Mouse (Mus musculus) forebrain, embryonic 14.5 days (tissue): ENCODE results near the gene Vps37c. TPM values are rescaled to one million over a fixed set of nuclear protein-coding genes. Genes with fewer than 3 reads are reported as not detected.

Source experiments
- ATAC-seq: fragments of 200-750 bp; cut with Nextera tagmentation; 2 replicates; pipeline ENCODE4 v1.8.0; 2017; ENCODE audit warnings: mild to moderate bottlenecking, moderate library complexity
- DNase-seq: peaks from one replicate; pipeline ENCODE4 v3.0.0-alpha.2; 2015; ENCODE audit warnings: low spot score
- H3K27ac ChIP-seq: fragments of 300-500 bp; sonication (generic); 2 replicates; pipeline ENCODE4 v1.5.1; 2014; ENCODE audit warnings: low read depth, mild to moderate bottlenecking, control low read depth, low read length, moderate library complexity
- H3K27me3 ChIP-seq: fragments of 300-500 bp; sonication (generic); replicated peaks from 2 replicates; pipeline ENCODE4 v1.6.1; 2014; ENCODE audit warnings: low read length, control low read depth, mixed read lengths; ENCODE audit not compliant: control insufficient read depth, insufficient read depth
- H3K36me3 ChIP-seq: fragments of 300-500 bp; sonication (generic); 2 replicates; pipeline ENCODE4 v1.6.1; 2014; ENCODE audit warnings: low read length, control low read depth; ENCODE audit not compliant: control insufficient read depth, insufficient read depth
- H3K4me1 ChIP-seq: fragments of 300-500 bp; sonication (generic); 2 replicates; pipeline ENCODE4 v1.6.1; 2014; ENCODE audit warnings: antibody characterized with exemption, low read length, control low read depth; ENCODE audit not compliant: control insufficient read depth, insufficient read depth
- H3K4me2 ChIP-seq: fragments of 300-500 bp; sonication (generic); 2 replicates; pipeline ENCODE4 v1.6.1; 2014; ENCODE audit warnings: mild to moderate bottlenecking, control low read depth, low read length
- H3K4me3 ChIP-seq: fragments of 300-500 bp; sonication (generic); 2 replicates; pipeline ENCODE4 v1.5.1; 2014; ENCODE audit warnings: low read depth, low read length, control low read depth
- H3K9ac ChIP-seq: fragments of 300-500 bp; sonication (generic); 2 replicates; pipeline ENCODE4 v1.6.1; 2014; ENCODE audit warnings: mild to moderate bottlenecking, low read length, control low read depth, moderate library complexity
- H3K9me3 ChIP-seq: fragments of 300-500 bp; sonication (generic); replicated peaks from 2 replicates; pipeline ENCODE4 v1.6.1; 2016; ENCODE audit warnings: low read length, control low read depth, mixed read lengths; ENCODE audit not compliant: control insufficient read depth
- WGBS: fragments of 180-500 bp; shearing (Covaris S2); extraction: QIAGEN DNeasy Blood & Tissue Kit; methylation state at CpG from one replicate; pipeline ENCODE4 v1.1.7; 2014; 5-methylcytosine and 5-hydroxymethylcytosine counted together
- polyA plus RNA-seq: library from polyadenylated mRNA; unstranded; fragments of >200 nt; fragmentation: Nextera tagmentation; extraction: Ambion mirVana; gene quantifications from 2 replicates; pipeline ENCODE4 v1.2.1, GENCODE M21; 2014

Vps37c gene
- polyA plus RNA-seq, 1 experiment from 2014 or later, result 31.9 TPM

DNA sequence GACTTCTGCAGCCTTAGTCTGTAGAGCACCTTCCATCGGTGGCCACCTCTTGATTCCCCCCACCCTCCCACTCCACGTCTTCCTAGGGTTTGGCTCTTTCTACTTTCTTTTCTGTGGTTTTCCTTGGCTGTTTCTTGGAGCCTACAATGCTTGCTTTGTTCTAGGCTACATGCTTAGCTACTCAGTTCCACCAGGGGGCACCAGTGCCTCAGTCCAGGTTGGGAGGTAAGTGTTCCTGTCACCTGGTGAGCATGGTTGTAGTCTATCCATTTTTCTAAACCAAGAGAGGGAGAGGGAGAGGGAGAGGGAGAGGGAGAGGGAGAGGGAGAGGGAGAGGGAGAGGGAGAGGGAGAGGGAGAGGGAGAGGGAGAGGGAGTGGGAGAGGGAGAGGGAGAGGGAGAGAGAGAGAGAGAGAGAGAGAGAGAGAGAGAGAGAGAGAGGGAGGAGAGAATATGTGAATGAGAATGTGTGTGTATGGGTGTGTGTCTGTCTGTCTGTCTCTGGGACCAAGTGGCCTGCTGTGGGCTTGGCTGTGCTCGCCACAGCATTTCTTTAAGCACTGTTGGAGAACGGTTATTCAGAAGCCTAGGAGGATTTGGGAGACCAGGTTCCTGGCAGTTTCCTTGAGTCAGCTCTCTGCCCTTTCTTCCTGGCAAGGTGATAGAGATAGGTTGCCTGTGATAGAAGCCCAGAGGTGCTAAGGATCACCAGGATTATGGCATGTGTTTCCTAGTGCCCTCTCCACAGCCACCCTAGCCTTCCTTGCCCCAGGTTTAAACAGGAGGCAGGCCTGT, 26.3 kb downstream of the Vps37c start:
- peak; percentile 58 for ATAC-seq
- WGBS, result 28% methylated on average over 4 of the region's 4 CpGs
- H3K36me3 ChIP-seq, result peaks cover 39% of the 10 kb centered on the region
- H3K9ac ChIP-seq, result no peak overlapping the region
- peak overlapping the region; percentile 45; the same call in 1 of the 2 replicates for H3K27ac ChIP-seq
- H3K4me1 ChIP-seq, result peaks cover 13% of the 10 kb centered on the region
- H3K4me2 ChIP-seq, result no peak overlapping the region
- H3K27me3 ChIP-seq, result no peaks in the 10 kb centered on the region
- no peak overlapping the region for H3K4me3 ChIP-seq
- H3K9me3 ChIP-seq, result no peaks in the 10 kb centered on the region
- peak; percentile 86 for DNase-seq

DNA sequence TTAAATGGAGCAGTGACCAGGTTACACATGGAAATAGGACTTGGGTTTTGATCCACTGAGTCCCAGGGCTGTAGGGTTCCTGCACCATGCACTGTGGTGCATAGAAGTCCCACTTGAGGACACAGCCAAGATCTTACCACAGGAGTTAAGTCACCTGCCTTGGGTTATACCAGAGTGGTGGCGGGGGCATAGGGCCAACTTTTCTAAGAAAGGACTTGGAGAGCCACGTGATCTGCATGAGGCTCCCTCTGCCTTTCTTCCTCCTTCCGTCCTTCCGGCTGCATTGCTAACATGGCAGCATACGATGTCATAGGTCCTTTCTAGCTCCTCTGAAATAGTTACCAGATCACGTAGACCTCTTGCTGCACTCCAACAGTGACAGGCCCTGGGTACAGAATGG, 26.9 kb downstream of the Vps37c start:
- WGBS, result 87% methylated on average over 6 of the region's 6 CpGs
- H3K27ac ChIP-seq, result no peak overlapping the region
- no peak for DNase-seq

DNA sequence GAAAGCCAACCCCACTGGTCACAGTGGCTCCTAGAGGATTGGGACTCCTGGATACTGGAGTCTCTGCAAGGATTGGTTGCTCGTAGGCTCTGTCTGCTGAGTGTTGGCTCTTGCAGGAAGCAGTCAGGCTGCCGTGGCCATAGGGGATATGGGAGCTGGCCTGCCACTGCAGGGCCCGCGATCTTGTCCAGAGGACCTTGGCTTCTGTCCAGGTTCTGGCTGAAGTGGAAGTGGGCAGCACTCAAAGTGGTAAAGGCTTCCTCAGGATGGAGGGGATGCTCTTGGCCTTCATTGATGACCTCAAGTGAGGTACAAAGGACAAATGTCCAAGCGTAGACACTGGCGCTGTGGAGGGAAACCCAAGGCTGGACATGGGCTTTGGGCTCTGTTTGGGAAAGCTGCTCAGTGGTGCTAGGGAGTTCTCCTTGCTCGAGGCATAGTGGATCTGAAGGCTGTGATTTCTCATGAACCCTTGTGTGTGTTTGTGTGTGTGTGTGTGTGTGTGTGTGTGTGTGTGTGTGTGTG, 29.8 kb downstream of the Vps37c start:
- DNase-seq (no peak), ATAC-seq (no peak)
- Histone ChIP-seq H3K27me3 (no peaks in the 10 kb centered on the region), H3K4me2 (no peak overlapping the region), H3K9me3 (no peaks in the 10 kb centered on the region), H3K9ac (no peak overlapping the region), H3K4me3 (no peak overlapping the region), H3K27ac (no peak overlapping the region), H3K36me3 (peaks cover 9% of the 10 kb centered on the region), H3K4me1 (peaks cover 4% of the 10 kb centered on the region)
- WGBS, result 76% methylated on average over 7 of the region's 7 CpGs

More for the DNA sequence above, 26.9 kb downstream of the Vps37c start:
- Histone ChIP-seq H3K27me3 (no peaks in the 10 kb centered on the region), H3K4me3 (no peak overlapping the region), H3K4me2 (no peak overlapping the region), H3K4me1 (peaks cover 8% of the 10 kb centered on the region), H3K36me3 (peaks cover 37% of the 10 kb centered on the region), H3K9ac (no peak overlapping the region), H3K9me3 (no peaks in the 10 kb centered on the region)
- no peak for ATAC-seq

DNA sequence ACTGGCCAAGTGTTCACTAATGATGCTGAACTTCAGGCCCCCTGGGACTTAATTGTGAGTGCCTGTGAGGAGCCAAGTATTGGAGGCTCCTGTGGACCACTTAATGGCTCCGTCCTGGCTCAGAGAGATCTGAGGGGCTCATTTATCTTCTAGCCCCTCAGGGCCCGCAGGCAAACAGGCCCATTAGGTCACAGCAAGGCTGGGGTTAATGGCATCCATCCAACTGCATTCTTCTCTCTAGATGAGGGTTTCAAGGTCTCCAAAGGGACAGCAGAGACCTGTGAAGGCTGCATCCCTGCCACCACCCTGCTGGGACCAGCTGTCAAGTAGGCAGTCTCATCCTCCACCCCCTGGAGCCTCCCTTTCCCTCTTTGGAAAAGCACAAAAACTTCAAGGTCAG, 31.2 kb downstream of the Vps37c start:
- DNase-seq (peak; percentile 65), ATAC-seq (peak; percentile 52)

DNA sequence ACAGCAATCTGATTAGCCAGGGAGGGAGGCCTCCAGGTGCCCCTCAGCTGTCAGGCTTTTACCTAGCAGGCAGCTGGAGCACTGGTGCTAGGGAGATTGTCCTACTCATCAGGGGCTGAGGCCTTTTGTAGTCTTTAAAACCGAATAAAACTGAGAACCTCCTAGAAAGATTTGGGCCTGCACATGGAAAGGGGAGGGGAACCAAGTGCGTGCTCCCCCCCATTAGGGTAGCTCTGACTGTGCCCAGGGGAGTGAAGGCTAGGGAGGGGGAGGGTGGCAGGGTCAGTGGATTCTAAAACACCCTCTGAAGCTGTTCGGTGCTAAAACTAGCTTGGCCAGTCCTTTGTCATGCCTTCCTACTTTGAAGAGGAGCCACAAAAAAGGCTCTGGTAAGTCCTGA, 32.0 kb downstream of the Vps37c start:
- H3K4me2 ChIP-seq, result no peak overlapping the region
- 24% methylated on average over 3 of the region's 3 CpGs for WGBS
- peak overlapping the region; percentile 39; the same call in 1 of the 2 replicates for H3K27ac ChIP-seq
- H3K27me3 ChIP-seq, result no peaks in the 10 kb centered on the region
- DNase-seq (no peak), ATAC-seq (no peak)
- no peaks in the 10 kb centered on the region for H3K36me3 ChIP-seq
- peaks cover 5% of the 10 kb centered on the region for H3K4me1 ChIP-seq
- H3K4me3 ChIP-seq, result no peak overlapping the region
- H3K9me3 ChIP-seq, result no peaks in the 10 kb centered on the region
- no peak overlapping the region; the same call in 1 of the 2 replicates for H3K9ac ChIP-seq

More for the DNA sequence above, 31.2 kb downstream of the Vps37c start:
- peak overlapping the region; percentile 21; the same call in 1 of the 2 replicates for H3K27ac ChIP-seq
- H3K4me2 ChIP-seq, result no peak overlapping the region
- H3K27me3 ChIP-seq, result no peaks in the 10 kb centered on the region
- H3K4me1 ChIP-seq, result peaks cover 5% of the 10 kb centered on the region
- no peaks in the 10 kb centered on the region for H3K36me3 ChIP-seq
- no peaks in the 10 kb centered on the region for H3K9me3 ChIP-seq
- no peak overlapping the region for H3K4me3 ChIP-seq
- 19% methylated on average over 2 of the region's 2 CpGs for whole genome bisulfite sequencing
- H3K9ac ChIP-seq, result no peak overlapping the region

DNA sequence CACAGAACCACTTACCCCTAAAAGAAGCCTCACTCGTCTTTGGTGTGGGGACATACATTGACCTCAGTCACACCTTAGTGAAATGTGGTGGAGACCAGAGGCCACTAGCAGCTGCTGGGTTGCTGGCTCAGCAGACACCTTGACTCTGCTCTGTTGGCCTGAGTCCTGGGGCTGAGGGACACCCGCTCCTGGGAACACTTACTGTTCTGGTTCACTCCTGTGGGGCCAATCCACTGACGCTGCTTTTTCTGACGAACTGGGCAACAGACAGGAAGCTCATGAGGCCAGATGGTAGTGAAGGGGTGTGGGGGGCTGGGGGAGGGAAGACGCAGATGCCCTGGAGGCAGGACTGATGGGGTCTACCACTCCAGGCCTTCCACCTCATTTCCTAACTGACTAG, 32.5 kb downstream of the Vps37c start:
- Histone ChIP-seq H3K36me3 (no peaks in the 10 kb centered on the region), H3K4me2 (no peak overlapping the region), H3K4me1 (peaks cover 5% of the 10 kb centered on the region), H3K4me3 (no peak overlapping the region), H3K9me3 (no peaks in the 10 kb centered on the region), H3K27ac (peak overlapping the region; percentile 39; the same call in 1 of the 2 replicates), H3K27me3 (no peaks in the 10 kb centered on the region), H3K9ac (no peak overlapping the region)
- ATAC-seq, result no peak
- no peak for DNase-seq
- WGBS, result 62% methylated on average over 5 of the region's 5 CpGs

DNA sequence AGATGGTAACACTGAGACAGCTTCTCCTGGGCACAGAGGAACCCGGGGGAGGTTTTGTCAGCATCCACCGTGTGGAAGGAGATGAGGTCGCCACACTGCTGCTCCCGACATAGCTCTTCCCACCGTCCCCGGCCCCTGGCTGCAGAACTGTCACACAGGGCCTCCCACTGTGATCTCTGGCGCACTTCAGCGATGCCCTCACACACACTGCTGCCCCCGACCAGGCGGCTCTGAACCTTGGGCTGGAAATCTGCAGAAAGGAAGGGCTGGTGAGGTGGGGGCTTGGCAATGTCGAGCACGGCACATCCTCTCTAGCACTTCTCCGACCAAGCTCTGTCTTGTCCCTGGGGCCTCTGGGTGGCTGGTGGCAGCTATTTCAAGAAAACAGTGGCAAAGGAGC, 34.5 kb downstream of the Vps37c start:
- peaks cover 5% of the 10 kb centered on the region for H3K4me1 ChIP-seq
- ATAC-seq (no peak), DNase-seq (no peak)
- H3K9ac ChIP-seq, result no peak overlapping the region
- no peak overlapping the region for H3K4me3 ChIP-seq
- H3K36me3 ChIP-seq, result no peaks in the 10 kb centered on the region
- WGBS, result 21% methylated on average over 13 of the region's 13 CpGs
- H3K9me3 ChIP-seq, result no peaks in the 10 kb centered on the region
- no peaks in the 10 kb centered on the region for H3K27me3 ChIP-seq
- no peak overlapping the region for H3K4me2 ChIP-seq
- no peak overlapping the region for H3K27ac ChIP-seq

DNA sequence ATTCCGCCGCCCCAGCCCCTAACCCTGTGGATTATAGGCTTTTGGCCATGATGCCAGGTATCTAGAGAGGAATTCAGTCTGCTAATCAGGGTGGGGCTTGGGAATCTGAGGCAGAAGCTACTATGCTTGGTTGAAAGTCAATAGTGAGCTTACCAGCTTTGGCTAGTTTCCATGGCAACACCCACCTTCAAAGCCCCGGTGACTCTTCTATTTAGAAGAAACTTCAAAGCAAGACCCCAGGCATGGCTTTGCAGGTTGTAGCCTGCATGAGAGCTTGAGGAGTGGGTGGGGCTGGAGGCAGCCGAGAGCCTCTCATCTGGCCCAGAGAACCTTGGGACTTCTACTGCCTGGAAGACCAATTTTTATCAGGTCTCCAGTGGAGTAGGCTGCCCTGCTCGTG, 35.1 kb downstream of the Vps37c start:
- ATAC-seq (0 out of 2 replicates have a peak, but pooled peaks have one; percentile 19), DNase-seq (peak; percentile 67)
- no peaks in the 10 kb centered on the region for H3K27me3 ChIP-seq
- no peaks in the 10 kb centered on the region for H3K36me3 ChIP-seq
- no peak overlapping the region for H3K4me3 ChIP-seq
- no peak overlapping the region for H3K9ac ChIP-seq
- no peaks in the 10 kb centered on the region for H3K9me3 ChIP-seq
- no peak overlapping the region for H3K27ac ChIP-seq
- H3K4me2 ChIP-seq, result no peak overlapping the region
- WGBS, result 26% methylated on average over 5 of the region's 5 CpGs
- H3K4me1 ChIP-seq, result peaks cover 5% of the 10 kb centered on the region
